Mouse (Mus musculus) lung, embryonic 16.5 days (tissue): ENCODE measurements around the gene Sh3bgrl3. TPM values are rescaled to one million over a fixed set of nuclear protein-coding genes. Genes with fewer than 3 reads are reported as not detected.
"Not testable (repeated sequence)": the region's sequence is repeated elsewhere in the genome, so short reads cannot be mapped to it uniquely, and the experiment has no call there.

ENCODE experiments used
- ATAC-seq: fragments of 200-750 bp; cut with Nextera tagmentation; 2 replicates; pipeline ENCODE4 v1.8.0; 2017; ENCODE audit warnings: low read depth, mild to moderate bottlenecking, moderate library complexity
- H3K27ac ChIP-seq: fragments of 300-500 bp; sonication (generic); 2 replicates; pipeline ENCODE4 v1.5.1; 2014; ENCODE audit warnings: mild to moderate bottlenecking, control low read depth, low read length
- H3K27me3 ChIP-seq: fragments of 300-500 bp; sonication (generic); 2 replicates; pipeline ENCODE4 v1.6.1; 2014; ENCODE audit warnings: low read depth, low read length, mixed read lengths; ENCODE audit not compliant: control insufficient read depth, insufficient read depth
- H3K36me3 ChIP-seq: fragments of 300-500 bp; sonication (generic); 2 replicates; pipeline ENCODE4 v1.6.1; 2014; ENCODE audit warnings: low read length; ENCODE audit not compliant: control insufficient read depth, insufficient read depth
- H3K4me1 ChIP-seq: fragments of 300-500 bp; sonication (generic); replicated peaks from 2 replicates; pipeline ENCODE4 v1.6.1; 2014; ENCODE audit warnings: low read length, mixed read lengths; ENCODE audit not compliant: control insufficient read depth, insufficient read depth
- H3K4me2 ChIP-seq: fragments of 300-500 bp; sonication (generic); 2 replicates; pipeline ENCODE4 v1.6.1; 2014; ENCODE audit warnings: low read depth, low read length, control low read depth
- H3K4me3 ChIP-seq: fragments of 300-500 bp; sonication (generic); 2 replicates; pipeline ENCODE4 v1.5.1; 2014; ENCODE audit warnings: mild to moderate bottlenecking, low read length, control low read depth
- H3K9ac ChIP-seq: fragments of 300-500 bp; sonication (generic); 2 replicates; pipeline ENCODE4 v1.6.1; 2014; ENCODE audit warnings: low read length, control low read depth
- H3K9me3 ChIP-seq: fragments of 300-500 bp; sonication (generic); 2 replicates; pipeline ENCODE4 v1.6.1; 2016; ENCODE audit warnings: low read length; ENCODE audit not compliant: control insufficient read depth
- WGBS: fragments of 180-500 bp; shearing (Covaris S2); extraction: QIAGEN DNeasy Blood & Tissue Kit; methylation state at CpG from one replicate; pipeline ENCODE4 v1.1.7; 2014; 5-methylcytosine and 5-hydroxymethylcytosine counted together
- polyA plus RNA-seq: library from polyadenylated mRNA; unstranded; fragments of >200 nt; fragmentation: Nextera tagmentation; extraction: Ambion mirVana; gene quantifications from 2 replicates; pipeline ENCODE4 v1.2.1, GENCODE M21; 2015

Gene Sh3bgrl3
- polyA plus RNA-seq, 1 experiment from 2014 or later: 466 TPM

DNA sequence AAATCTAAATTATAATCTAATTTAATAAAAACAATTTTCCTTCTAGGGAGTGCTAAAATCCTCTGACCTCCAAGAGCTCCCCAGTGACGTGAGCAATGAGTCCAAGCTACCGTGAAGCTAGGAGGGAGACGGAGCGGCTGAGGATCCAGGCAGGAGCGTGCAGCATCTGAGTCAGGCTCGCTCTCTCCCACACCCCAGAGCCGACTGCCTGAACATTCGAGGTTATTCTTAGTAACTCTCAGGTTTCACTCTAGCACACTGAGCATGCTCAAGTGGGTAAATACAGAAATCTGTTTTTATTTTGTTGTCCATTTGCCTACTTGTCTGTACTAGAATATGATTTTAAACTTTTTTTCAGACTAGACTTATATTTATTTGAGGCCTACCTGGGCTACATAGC is 28.2 kb upstream of the Sh3bgrl3 start:
- Histone ChIP-seq H3K4me3 (no peak overlapping the region), H3K9ac (no peak overlapping the region), H3K9me3 (no peaks in the 10 kb centered on the region), H3K4me1 (no peaks in the 10 kb centered on the region; the same call in 1 of the 2 replicates), H3K4me2 (no peak overlapping the region), H3K27ac (no peak overlapping the region), H3K36me3 (0 out of 2 replicates have a peak, but pooled peaks cover 2% of the 10 kb centered on the region), H3K27me3 (no peaks in the 10 kb centered on the region)
- 44% methylated on average over 8 of the region's 8 CpGs for WGBS
- ATAC-seq: peak; percentile 59; the same call in 1 of the 2 replicates

DNA sequence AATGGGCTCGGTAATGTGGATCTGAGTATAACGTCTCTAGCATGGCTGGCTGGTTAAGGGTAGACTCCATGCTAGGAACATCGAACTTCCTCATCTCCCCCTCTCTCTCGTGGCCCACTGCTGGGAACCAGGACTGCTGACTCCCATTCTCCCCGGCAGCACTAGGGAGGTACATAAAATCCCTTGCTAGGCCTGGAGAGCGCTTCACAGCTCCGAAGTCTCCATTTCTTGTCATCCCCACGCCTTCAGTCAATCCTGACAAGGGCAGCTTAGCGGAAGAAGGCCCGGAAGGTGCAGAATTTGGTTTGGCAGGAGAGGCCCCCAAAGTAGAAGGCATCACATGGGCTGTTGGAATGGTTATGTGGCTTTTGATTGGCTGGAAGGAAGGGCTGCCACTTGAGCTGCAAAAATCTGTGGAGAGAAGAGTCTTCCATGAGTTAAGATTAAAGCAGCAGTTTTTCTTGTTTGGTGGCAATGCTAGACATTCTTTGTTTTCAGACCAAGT is 27.4 kb upstream of the Sh3bgrl3 start:
- no peaks in the 10 kb centered on the region; the same call in 1 of the 2 replicates for H3K4me1 ChIP-seq
- peaks cover 6% of the 10 kb centered on the region for H3K36me3 ChIP-seq
- no peak overlapping the region for H3K9ac ChIP-seq
- H3K4me3 ChIP-seq: no peak overlapping the region
- H3K27me3 ChIP-seq: no peaks in the 10 kb centered on the region
- no peak for ATAC-seq
- WGBS: 79% methylated on average over 10 of the region's 10 CpGs
- no peak overlapping the region for H3K27ac ChIP-seq
- no peaks in the 10 kb centered on the region for H3K9me3 ChIP-seq
- no peak overlapping the region for H3K4me2 ChIP-seq

DNA sequence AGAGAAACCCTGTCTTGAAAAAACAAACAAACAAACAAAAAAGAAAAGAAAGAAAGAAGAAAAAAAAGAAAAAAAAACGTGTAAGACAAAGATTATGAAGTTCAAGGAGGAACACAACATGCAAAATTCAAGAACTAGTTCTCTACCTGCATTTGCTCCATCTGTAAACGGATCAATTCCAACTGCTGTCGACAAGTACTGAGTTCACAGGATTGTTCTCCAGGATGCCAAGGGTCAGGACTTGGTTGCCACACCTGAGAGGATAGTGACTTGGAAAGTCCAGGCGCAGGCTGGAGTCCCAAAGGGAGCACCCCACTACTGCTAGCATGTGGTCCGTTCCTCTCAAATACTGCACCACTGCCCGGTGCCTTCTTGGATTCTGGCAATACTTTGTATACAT is 26.9 kb upstream of the Sh3bgrl3 start:
- Histone ChIP-seq H3K4me3 (no peak overlapping the region), H3K27me3 (no peaks in the 10 kb centered on the region), H3K27ac (no peak overlapping the region), H3K4me1 (no peaks in the 10 kb centered on the region; the same call in 1 of the 2 replicates), H3K9ac (no peak overlapping the region), H3K9me3 (no peaks in the 10 kb centered on the region), H3K36me3 (peaks cover 9% of the 10 kb centered on the region), H3K4me2 (no peak overlapping the region)
- ATAC-seq: no peak
- 87% methylated on average over 6 of the region's 6 CpGs for WGBS

DNA sequence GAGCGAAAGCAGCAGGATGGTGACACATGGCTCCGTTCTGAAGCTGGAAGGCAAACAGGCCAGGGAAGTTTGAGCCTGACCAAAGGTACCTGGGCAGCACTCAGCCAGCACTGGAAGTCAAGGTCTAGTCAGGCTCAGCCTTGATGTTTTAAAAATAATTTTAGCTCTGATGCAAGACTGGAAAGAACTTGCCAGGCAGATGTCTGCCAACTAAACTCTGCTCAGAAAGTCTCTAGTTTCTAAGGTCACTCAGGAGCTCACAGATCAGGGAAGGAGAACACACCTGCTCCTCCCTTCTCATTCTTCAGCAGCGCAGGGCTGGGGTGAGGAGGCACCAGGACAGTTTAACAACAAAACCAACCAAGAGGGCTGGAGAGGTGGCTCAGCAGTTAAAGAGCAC is 25.8 kb upstream of the Sh3bgrl3 start:
- peaks cover 12% of the 10 kb centered on the region for H3K36me3 ChIP-seq
- H3K9ac ChIP-seq: no peak overlapping the region
- no peaks in the 10 kb centered on the region; the same call in 1 of the 2 replicates for H3K4me1 ChIP-seq
- WGBS: 94% methylated on average over 3 of the region's 3 CpGs
- H3K4me3 ChIP-seq: no peak overlapping the region
- no peak overlapping the region for H3K4me2 ChIP-seq
- no peaks in the 10 kb centered on the region for H3K27me3 ChIP-seq
- H3K9me3 ChIP-seq: no peaks in the 10 kb centered on the region
- no peak overlapping the region for H3K27ac ChIP-seq
- no peak for ATAC-seq

DNA sequence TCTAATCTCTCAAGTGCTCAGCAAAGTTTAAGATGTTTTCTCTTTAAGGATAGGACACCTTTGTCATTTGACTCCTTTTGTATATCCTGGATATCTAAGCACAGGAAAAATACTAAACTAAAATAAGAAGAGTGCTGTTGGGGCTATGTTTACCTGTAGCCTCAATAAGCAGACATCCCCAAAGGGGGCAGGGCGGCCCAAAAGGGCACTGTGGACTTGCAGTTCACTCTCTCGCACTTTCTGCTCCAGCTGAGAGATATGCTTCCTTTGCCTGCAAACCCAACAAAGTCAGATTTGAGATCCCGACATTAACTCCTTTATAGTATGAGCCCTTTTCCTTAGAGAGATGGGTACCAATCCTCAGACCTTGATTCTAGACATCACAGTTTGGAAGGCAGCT is 25.1 kb upstream of the Sh3bgrl3 start:
- H3K9me3 ChIP-seq: no peaks in the 10 kb centered on the region
- no peak for ATAC-seq
- H3K4me2 ChIP-seq: no peak overlapping the region
- H3K36me3 ChIP-seq: peaks cover 15% of the 10 kb centered on the region
- H3K27ac ChIP-seq: no peak overlapping the region
- H3K27me3 ChIP-seq: no peaks in the 10 kb centered on the region
- WGBS: 89% methylated on average over 3 of the region's 3 CpGs
- no peaks in the 10 kb centered on the region; the same call in 1 of the 2 replicates for H3K4me1 ChIP-seq
- H3K9ac ChIP-seq: no peak overlapping the region
- no peak overlapping the region for H3K4me3 ChIP-seq

DNA sequence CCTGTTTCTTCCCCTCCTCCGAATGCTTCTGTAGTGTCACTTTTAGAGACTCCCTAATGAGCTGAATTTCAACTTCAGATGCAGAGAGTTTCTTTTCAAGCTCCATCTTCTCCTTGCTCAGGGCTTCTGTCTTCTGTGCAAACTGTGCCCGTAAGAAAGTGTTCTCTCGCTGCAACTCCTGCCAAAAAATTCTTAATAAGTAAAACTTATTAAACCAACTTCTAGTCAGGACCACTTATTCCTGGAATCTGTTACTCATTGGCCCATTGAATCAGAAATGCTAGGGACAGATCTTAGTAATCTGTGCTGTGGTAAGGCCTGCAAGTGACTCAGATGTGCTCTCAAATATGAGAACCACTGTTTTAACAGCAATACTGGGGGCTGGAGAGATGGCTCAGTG is 23.5 kb upstream of the Sh3bgrl3 start:
- no peak overlapping the region for H3K27ac ChIP-seq
- no peaks in the 10 kb centered on the region for H3K27me3 ChIP-seq
- H3K4me3 ChIP-seq: no peak overlapping the region
- WGBS: 87% methylated on average over 3 of the region's 3 CpGs
- no peak for ATAC-seq
- no peaks in the 10 kb centered on the region for H3K4me1 ChIP-seq
- H3K36me3 ChIP-seq: peaks cover 18% of the 10 kb centered on the region
- H3K9me3 ChIP-seq: no peaks in the 10 kb centered on the region
- no peak overlapping the region for H3K9ac ChIP-seq
- no peak overlapping the region for H3K4me2 ChIP-seq

DNA sequence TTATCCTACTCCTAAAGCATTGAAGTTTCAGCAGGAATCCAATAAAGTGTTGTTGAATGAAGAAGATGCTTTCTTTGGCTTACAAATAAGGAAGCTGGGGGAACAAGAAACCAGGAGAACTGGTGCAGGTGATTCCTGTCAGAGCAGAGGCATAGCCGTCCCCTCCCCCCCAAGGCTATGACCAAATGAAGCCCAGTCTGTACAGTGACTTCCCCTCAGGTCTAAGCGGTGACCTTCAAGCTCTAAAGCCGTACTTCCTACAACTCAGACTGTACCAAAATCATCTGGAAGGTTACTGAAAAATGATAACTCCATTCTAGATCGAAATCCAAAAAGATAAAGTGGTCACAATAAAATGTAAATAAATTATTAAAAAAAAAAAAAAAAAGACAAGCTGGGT is 20.8 kb upstream of the Sh3bgrl3 start:
- peaks cover 19% of the 10 kb centered on the region for H3K36me3 ChIP-seq
- H3K4me3 ChIP-seq: no peak overlapping the region
- H3K4me1 ChIP-seq: no peaks in the 10 kb centered on the region
- no peaks in the 10 kb centered on the region for H3K27me3 ChIP-seq
- H3K9me3 ChIP-seq: no peaks in the 10 kb centered on the region
- H3K4me2 ChIP-seq: no peak overlapping the region
- H3K9ac ChIP-seq: no peak overlapping the region
- ATAC-seq: no peak
- H3K27ac ChIP-seq: no peak overlapping the region
- 87% methylated on average over 4 of the region's 4 CpGs for WGBS

DNA sequence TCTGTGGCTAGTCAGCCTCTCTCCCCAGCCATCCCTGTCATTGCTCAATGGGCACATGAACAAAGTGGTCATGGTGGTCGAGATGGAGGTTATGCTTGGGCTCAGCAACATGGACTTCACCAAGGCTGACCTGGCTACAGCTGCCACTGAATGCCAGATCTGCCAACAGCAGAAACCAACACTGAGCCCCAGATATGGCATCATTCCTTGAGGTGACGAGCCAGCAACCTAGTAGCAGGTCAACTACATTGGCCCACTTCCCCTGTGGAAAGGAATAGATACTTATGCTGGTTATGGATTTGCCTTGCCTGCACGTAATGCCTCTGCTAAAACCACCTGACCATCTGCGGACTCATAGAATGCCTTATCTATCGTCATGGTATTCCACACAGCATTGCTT is 15.7 kb upstream of the Sh3bgrl3 start:
- H3K27ac ChIP-seq, H3K36me3 ChIP-seq, ATAC-seq, H3K4me3 ChIP-seq, H3K27me3 ChIP-seq, H3K9ac ChIP-seq, H3K4me1 ChIP-seq, H3K9me3 ChIP-seq, H3K4me2 ChIP-seq: not testable (repeated sequence)
- WGBS: 91% methylated on average over 5 of the region's 5 CpGs

DNA sequence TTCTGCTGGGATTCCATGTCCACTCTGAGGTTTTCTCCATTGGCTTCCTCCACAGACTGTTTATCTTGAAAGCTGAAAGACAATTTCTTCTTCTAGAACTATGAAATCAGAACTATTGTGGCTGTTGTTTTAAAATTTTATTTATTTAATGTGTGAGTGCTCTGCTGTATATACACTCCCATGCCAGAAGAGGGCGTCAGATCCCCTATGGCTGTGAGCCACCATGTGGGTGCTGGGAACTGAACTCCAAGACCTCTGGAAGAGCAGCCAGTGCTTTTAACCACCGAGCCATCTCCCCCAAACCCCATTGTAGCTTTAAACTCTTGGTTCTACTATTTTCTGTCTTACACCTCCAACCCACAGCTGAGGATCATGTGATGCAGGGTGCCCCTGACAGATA is 10.3 kb upstream of the Sh3bgrl3 start:
- H3K9ac ChIP-seq: no peak overlapping the region
- H3K4me1 ChIP-seq: no peaks in the 10 kb centered on the region
- peaks cover under 1% of the 10 kb centered on the region; the same call in 1 of the 2 replicates for H3K36me3 ChIP-seq
- H3K9me3 ChIP-seq: no peaks in the 10 kb centered on the region
- H3K4me3 ChIP-seq: no peak overlapping the region
- no peaks in the 10 kb centered on the region for H3K27me3 ChIP-seq
- no peak overlapping the region for H3K4me2 ChIP-seq
- 76% methylated on average over 2 of the region's 2 CpGs for WGBS
- no peak overlapping the region for H3K27ac ChIP-seq
- no peak for ATAC-seq
